Mouse (Mus musculus): ENCODE results near the gene Tbc1d24. TPM values are rescaled to one million over a fixed set of nuclear protein-coding genes. Genes with fewer than 3 reads are reported as not detected.
"Not testable (repeated sequence)": the region's sequence is repeated elsewhere in the genome, so short reads cannot be mapped to it uniquely, and the experiment has no call there.

Gene Tbc1d24
- total RNA-seq, 2 experiments from 2014 or later = 11.7 to 12.3 TPM

- DNase-seq (ENCODE audit: low spot score in 2 of 2) = no peak
Observed at GRCm38 (mm10) chr17:24154463-24154862, 50.9 kb downstream of the Tbc1d24 start.

DNA sequence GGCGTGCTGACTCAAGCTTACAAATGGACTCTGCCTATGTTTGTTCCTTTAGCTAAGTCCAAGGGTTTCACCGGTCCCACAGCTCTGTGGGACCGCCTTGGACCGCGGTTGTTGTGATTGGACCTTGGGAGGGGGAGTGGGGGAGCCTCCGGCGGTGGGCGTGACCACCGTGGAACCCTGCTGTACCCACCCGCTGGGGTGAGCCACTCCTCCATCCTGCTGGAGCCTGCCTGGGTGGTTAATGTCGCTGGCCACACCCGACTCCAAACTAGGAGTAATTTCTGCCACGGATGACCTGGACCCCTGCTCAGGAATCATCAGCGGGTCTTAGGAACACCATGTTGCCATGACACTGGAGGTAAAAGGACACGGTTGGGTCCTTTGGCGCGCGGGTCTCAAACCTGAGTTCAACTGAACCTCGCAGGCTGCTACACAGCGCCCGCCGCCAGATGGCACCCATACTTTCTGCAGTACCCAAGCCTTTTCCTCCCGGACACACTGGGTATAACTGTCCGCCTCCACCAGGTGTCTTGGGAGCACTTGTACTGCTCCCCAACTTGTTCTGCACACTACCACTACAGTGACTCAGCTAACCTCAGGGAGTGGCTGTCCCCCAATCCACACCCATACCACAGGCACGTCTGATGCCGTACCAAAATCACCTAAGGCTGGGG is 53.3 kb downstream of the Tbc1d24 start:
- DNase-seq (ENCODE audit: low spot score in 2 of 2) = peak; percentile 52 to 72

- DNase-seq (ENCODE audit: low spot score in 2 of 2) = no peak
Observed at GRCm38 (mm10) chr17:24151382-24151781, 54.0 kb downstream of the Tbc1d24 start.

GRCm38 (mm10) chr17:24150824-24151223 is 54.5 kb downstream of the Tbc1d24 start, which contains the start of gene Pdpk1:
Pdpk1 (minus strand) TSS chr17:24150924.
- no peak for DNase-seq (ENCODE audit: low spot score in 2 of 2)

GRCm38 (mm10) chr17:24149421-24149820 is 55.9 kb downstream of the Tbc1d24 start:
- no peak for DNase-seq (ENCODE audit: low spot score in 2 of 2)

DNA sequence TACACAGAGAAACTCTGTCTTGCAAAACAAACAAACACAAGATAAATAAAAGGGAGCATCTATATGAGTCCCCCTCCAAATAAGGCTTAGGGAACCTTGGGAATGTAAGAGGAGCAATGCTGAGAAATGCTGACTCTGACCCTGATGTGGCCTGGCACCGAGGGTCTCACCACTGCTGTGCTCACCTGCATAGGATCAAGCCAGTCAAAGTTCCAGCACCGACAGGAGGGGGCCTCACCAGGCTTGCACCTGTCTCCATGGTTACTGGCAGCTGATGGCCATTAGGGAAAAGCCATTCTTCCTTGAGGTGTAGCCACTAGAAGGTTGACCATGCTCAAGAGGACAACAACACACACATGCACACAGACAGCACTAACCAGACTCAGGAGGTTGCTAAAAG is 62.5 kb downstream of the Tbc1d24 start:
- DNase-seq (ENCODE audit: low spot score in 2 of 2) = no peak

- peak; percentile 94 to 97 for DNase-seq (ENCODE audit: low spot score in 2 of 2)
Observed at GRCm38 (mm10) chr17:24141425-24141920, 63.9 kb downstream of the Tbc1d24 start.

GRCm38 (mm10) chr17:24140845-24141424 is 64.4 kb downstream of the Tbc1d24 start:
- DNase-seq (ENCODE audit: low spot score in 2 of 2) = peak; percentile 35 to 37

GRCm38 (mm10) chr17:24139968-24140367 is 65.4 kb downstream of the Tbc1d24 start:
- DNase-seq (ENCODE audit: low spot score in 2 of 2) = no peak

GRCm38 (mm10) chr17:24139256-24139655 is 66.1 kb downstream of the Tbc1d24 start:
- DNase-seq (ENCODE audit: low spot score in 2 of 2) = no peak

- DNase-seq (ENCODE audit: low spot score in 2 of 2) = no peak
Observed at GRCm38 (mm10) chr17:24137226-24137880, 68.0 kb downstream of the Tbc1d24 start.

- DNase-seq (ENCODE audit: low spot score in 2 of 2) = no peak
Observed at GRCm38 (mm10) chr17:24134062-24134461, 71.3 kb downstream of the Tbc1d24 start.

DNA sequence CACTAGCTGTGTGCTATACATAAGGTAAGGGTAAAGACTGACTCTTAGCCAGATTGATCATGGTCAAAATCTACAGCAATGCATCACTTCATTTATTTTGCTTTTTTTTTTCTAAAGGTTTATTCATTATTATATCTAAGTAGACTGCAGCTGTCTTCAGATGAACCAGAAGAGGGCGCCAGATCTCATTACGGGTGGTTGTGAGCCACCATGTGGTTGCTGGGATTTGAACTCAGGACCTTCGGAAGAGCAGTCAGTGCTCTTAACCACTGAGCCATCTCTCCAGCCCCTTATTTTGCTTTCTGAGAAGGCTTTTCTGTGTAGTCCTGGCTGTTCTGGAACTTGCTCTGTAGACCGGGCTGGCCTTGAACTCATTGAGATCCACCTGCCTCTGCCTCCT is 72.4 kb downstream of the Tbc1d24 start:
- DNase-seq (ENCODE audit: low spot score in 2 of 2) = not testable (repeated sequence)

- DNase-seq (ENCODE audit: low spot score in 2 of 2) = no peak
Observed at GRCm38 (mm10) chr17:24131570-24131969, 73.8 kb downstream of the Tbc1d24 start.

- DNase-seq (ENCODE audit: low spot score in 2 of 2) = not testable (repeated sequence)
Observed at GRCm38 (mm10) chr17:24129246-24129645, 76.1 kb downstream of the Tbc1d24 start.

DNA sequence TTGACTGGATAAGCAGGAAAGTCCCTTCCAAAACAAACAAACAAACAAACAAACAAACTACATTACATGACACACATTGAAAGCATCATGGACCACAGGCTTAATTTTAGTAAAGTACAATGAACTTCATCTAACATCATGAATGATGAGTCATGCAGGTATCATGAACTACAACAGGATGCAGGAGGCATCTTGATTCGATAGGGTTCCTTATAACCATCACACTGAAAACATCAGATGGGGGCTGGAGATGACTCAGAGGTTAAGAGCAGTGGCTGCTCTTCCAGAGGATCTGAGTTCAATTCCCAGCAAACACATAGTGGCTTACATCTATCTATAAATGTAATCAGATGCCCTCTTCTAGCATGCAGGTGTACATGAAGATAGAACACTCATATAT is 77.8 kb downstream of the Tbc1d24 start:
- no peak for DNase-seq (ENCODE audit: low spot score in 2 of 2)

DNA sequence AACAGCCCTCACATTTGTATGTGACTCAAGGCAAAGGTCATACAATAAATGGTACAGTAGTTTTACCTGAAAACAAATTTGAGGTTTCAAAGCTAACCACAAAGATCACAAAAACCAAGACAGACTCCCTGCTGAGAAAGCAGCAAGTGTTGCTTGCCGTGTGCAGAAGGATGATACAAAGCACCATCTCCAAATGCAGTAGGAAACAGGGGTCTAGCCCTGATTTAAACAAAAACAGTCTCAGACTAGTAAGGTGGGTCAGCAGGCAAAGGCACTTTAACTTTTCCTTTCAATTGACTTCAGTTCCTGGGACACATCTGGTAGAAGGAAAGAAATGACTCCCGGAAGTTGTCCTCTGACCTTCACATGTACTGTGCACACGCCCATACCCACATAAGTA is 78.6 kb downstream of the Tbc1d24 start:
- no peak for DNase-seq (ENCODE audit: low spot score in 2 of 2)

Small RNAs within 50 kb of the gene (microRNA-seq; reads per million reads assigned to microRNA genes)
- 0.63 reads per million for gene Mir5134
- not detected for gene Mir6965

Other genes with a start within 250 kb of the Tbc1d24 start
- not detected for gene Prss30, start 225.0 kb downstream of the Tbc1d24 start, total RNA-seq (2021)
- gene Prss22, start 207.5 kb downstream of the Tbc1d24 start, total RNA-seq (2021) = not detected
- not detected for gene Prss27, start 167.4 kb downstream of the Tbc1d24 start, total RNA-seq (2021)
- gene Kctd5, start 132.1 kb downstream of the Tbc1d24 start, total RNA-seq (2021) = 10 to 100 TPM; 26.0 to 30.4 TPM
- gene Pdpk1, start 54.6 kb downstream of the Tbc1d24 start, total RNA-seq (2021) = 10 to 100 TPM; 52.6 to 60.6 TPM
- gene Amdhd2, start 41.8 kb downstream of the Tbc1d24 start, total RNA-seq (2021) = 10 to 100 TPM; 20.2 to 24.7 TPM
- gene Atp6v0c, start 35.9 kb downstream of the Tbc1d24 start, total RNA-seq (2021) = 100 to 1,000 TPM; 193 to 194 TPM
- gene Ntn3, start 4.0 kb upstream of the Tbc1d24 start, total RNA-seq (2021) = 1 to 10 TPM; 4.7 to 4.9 TPM
- 1 to 10 TPM; 6.0 to 6.1 TPM for gene Tedc2, start 15.3 kb upstream of the Tbc1d24 start, total RNA-seq (2021)
- 10 to 100 TPM; 14.9 to 15.2 TPM for gene Ccnf, start 45.9 kb upstream of the Tbc1d24 start, total RNA-seq (2021)
- under 1 TPM in 1 of 2 experiments, not detected in 1; 0.10 TPM for gene Abca17, start 145.5 kb upstream of the Tbc1d24 start, total RNA-seq (2021)
- 10 to 100 TPM; 15.9 to 17.0 TPM for gene Abca3, start 146.4 kb upstream of the Tbc1d24 start, total RNA-seq (2021)
- 10 to 100 TPM; 83.7 to 93.6 TPM for gene Rnps1, start 209.0 kb upstream of the Tbc1d24 start, total RNA-seq (2021)
- gene Eci1, start 221.1 kb upstream of the Tbc1d24 start, total RNA-seq (2021) = 100 to 1,000 TPM; 117 to 133 TPM
- gene Dnase1l2, start 237.5 kb upstream of the Tbc1d24 start, total RNA-seq (2021) = 1 to 10 TPM; 1.9 TPM

Measured in gastrocnemius, postnatal 4 days (tissue).